ENCODE assay signal across 16 mouse cellular contexts in the genomic region with DNA sequence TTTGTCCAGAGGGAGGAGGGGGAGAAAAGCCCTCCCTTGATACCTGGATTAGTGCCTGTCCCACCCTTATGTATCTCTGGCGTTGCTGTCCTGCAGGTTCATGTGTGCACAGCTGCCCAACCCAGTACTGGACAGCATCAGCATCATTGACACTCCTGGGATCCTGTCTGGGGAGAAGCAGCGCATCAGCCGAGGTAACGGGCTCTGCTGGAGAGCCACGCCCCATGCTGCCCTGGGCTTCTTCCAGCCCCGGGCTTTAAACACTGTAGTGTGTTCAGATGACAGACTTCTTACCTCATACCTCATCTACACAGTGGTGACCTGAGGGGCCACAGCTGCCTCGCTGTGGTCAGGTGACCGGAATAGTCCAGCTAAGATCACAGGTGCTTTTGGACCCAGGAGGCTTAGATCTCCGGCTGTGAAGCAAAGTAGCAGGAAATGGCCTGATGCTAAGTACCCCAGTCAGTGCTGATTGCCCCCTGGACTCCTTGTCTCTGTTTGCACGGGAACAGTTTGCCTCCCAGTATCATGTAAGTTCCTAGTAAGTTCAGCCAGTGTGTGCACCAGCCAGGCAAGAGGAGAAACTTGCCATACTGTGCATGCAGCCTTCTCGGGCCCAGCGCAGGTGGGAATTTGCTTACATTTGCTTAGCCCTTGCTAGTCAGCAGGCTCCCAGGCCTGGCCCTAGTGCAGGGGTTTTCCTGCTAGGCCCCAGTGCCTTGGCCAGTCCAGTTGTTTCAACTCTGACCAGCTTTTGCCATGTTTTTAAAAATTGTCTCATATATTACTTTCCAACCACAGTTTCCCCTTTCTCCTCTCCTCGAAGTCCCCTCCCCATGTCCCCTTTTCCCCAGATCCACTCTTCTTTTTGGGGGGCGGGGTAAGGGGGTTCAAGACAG. TPM values are rescaled to one million over a fixed set of nuclear protein-coding genes. Genes with fewer than 3 reads are reported as not detected.
DNase-seq lines count a peak whose midpoint lies in the region; ATAC-seq and TF ChIP-seq lines count a peak whose summit lies in the region.
"Had no signal": no experiment of that assay in that cellular context is flagged by ENCODE, and none has a peak within 500 bp of the region (broad histone marks: within the 10 kb centered on the region; RNA-seq: fewer than 3 reads in every experiment).

No protein-coding gene starts in this region.

- intact Hi-C loops in gastrocnemius, adult 2 months (cut with DNase I) = no loop called here

- peak overlapping the region; percentile 99 for H3K4me2 ChIP-seq in liver, embryonic 11.5 days
- no peak overlapping the region for H3K4me2 ChIP-seq in liver, postnatal 0 days (ENCODE audit: low read depth, low read length)
- H3K4me2 ChIP-seq: limb, embryonic 13.5 days; midbrain, embryonic 11.5 days had no signal

- no peak for TF ChIP-seq POLR2A in small intestine, adult 2 months (IDR thresholded peaks at IDR 0.05; ENCODE audit: low read depth, low read length)
- TF ChIP-seq POLR2A in cerebellum, adult 2 months (IDR thresholded peaks at IDR 0.05; ENCODE audit: borderline replicate concordance, insufficient read depth, low read length) = no peak

- peaks cover 83% of the 10 kb centered on the region for H3K4me1 ChIP-seq in liver, embryonic 11.5 days (replicated peaks; ENCODE audit: control insufficient read depth, insufficient read depth, low read length)
- peaks cover 83% of the 10 kb centered on the region for H3K4me1 ChIP-seq in liver, postnatal 0 days (ENCODE audit: insufficient read depth)
- peaks cover 39% of the 10 kb centered on the region for H3K4me1 ChIP-seq in brown adipose tissue, adult 24 weeks (ENCODE audit: control insufficient read depth, insufficient read depth, insufficient read length, low read length)
- H3K4me1 ChIP-seq in small intestine, adult 2 months (ENCODE audit: control insufficient read depth, insufficient read depth, insufficient read length, low read length) = peaks cover 33% of the 10 kb centered on the region
- peaks cover 49% of the 10 kb centered on the region for H3K4me1 ChIP-seq in cerebellum, adult 2 months (ENCODE audit: control insufficient read depth, insufficient read depth, low read length)

- no peak for TF ChIP-seq CTCF in gastrocnemius, adult 2 months (IDR thresholded peaks at IDR 0.05)
- no peak for TF ChIP-seq CTCF in liver, postnatal 0 days (IDR thresholded peaks at IDR 0.05; ENCODE audit: low read depth)
- no peak for TF ChIP-seq CTCF in small intestine, adult 2 months (IDR thresholded peaks at IDR 0.05; ENCODE audit: extremely low read depth, insufficient read length, insufficient replicate concordance, low read depth, low read length)
- TF ChIP-seq CTCF in cerebellum, adult 2 months (IDR thresholded peaks at IDR 0.05; ENCODE audit: borderline replicate concordance, insufficient read depth, low read depth, low read length) = no peak

- no peaks in the 10 kb centered on the region for H3K9me3 ChIP-seq in liver, embryonic 11.5 days (ENCODE audit: control insufficient read depth, low read length)
- H3K9me3 ChIP-seq in liver, postnatal 0 days (ENCODE audit: low read length) = no peaks in the 10 kb centered on the region
- H3K9me3 ChIP-seq: limb, embryonic 13.5 days had no signal

- no peak for DNase-seq in gastrocnemius, adult 2 months
- no peak for DNase-seq in gastrocnemius, postnatal 25 days
- no peak for DNase-seq in liver, embryonic 11.5 days (ENCODE audit: low spot score)
- DNase-seq in liver, postnatal 0 days = no peak
- no peak for DNase-seq in layer of hippocampus, postnatal 25 days (ENCODE audit: extremely low spot score in 1 of 2, low spot score in 1 of 2)
- DNase-seq in cerebellum, adult 2 months = no peak
- DNase-seq: cerebellum, postnatal 10 days; forebrain, postnatal 0 days; gastrocnemius, postnatal 36 days; kidney, adult 18-20 months; lung, postnatal 14 days; spleen, adult 18-20 months had no signal

- H3K36me3 ChIP-seq in liver, embryonic 11.5 days (ENCODE audit: control insufficient read depth, insufficient read depth, low read length) = peaks cover 22% of the 10 kb centered on the region
- peaks cover 43% of the 10 kb centered on the region for H3K36me3 ChIP-seq in liver, postnatal 0 days (replicated peaks; ENCODE audit: insufficient read depth, low read length)
- H3K36me3 ChIP-seq in small intestine, adult 2 months (ENCODE audit: control insufficient read depth, insufficient read depth, low read length) = peaks cover 47% of the 10 kb centered on the region

- 70% methylated on average over 14 of the region's 14 CpGs for WGBS in liver, embryonic 11.5 days
- WGBS in liver, postnatal 0 days (ENCODE audit: insufficient replicate concordance) = 64% methylated on average over 14 of the region's 14 CpGs
- WGBS in small intestine, adult 2 months = 72% methylated on average over 14 of the region's 14 CpGs
- WGBS in cerebellum, adult 2 months = 59% methylated on average over 14 of the region's 14 CpGs

- no peaks in the 10 kb centered on the region for H3K27me3 ChIP-seq in liver, embryonic 11.5 days (replicated peaks; ENCODE audit: control insufficient read depth, insufficient read depth, low read length)
- no peaks in the 10 kb centered on the region for H3K27me3 ChIP-seq in liver, postnatal 0 days (ENCODE audit: insufficient read depth, low read length)
- no peaks in the 10 kb centered on the region for H3K27me3 ChIP-seq in small intestine, adult 2 months (ENCODE audit: control insufficient read depth, insufficient read depth, low read length)
- no peaks in the 10 kb centered on the region for H3K27me3 ChIP-seq in cerebellum, adult 2 months (ENCODE audit: control insufficient read depth, insufficient read depth, low read length)
- H3K27me3 ChIP-seq: limb, embryonic 13.5 days had no signal

- no peak for ATAC-seq in liver, embryonic 11.5 days (replicated peaks; ENCODE audit: low FRiP score)
- no peak for ATAC-seq in liver, postnatal 0 days
- ATAC-seq: forebrain, postnatal 0 days had no signal

- TF ChIP-seq EP300 in liver, postnatal 0 days (IDR thresholded peaks at IDR 0.05; ENCODE audit: low read depth) = no peak

- peak overlapping the region; percentile 98 for H3K4me3 ChIP-seq in gastrocnemius, adult 2 months
- peak overlapping the region; percentile 5; the same call in 1 of the 2 replicates for H3K4me3 ChIP-seq in liver, embryonic 11.5 days (ENCODE audit: low read depth, low read length)
- no peak overlapping the region for H3K4me3 ChIP-seq in liver, postnatal 0 days (ENCODE audit: low read depth, low read length)
- peak overlapping the region; percentile 4; the same call in 1 of the 2 replicates for H3K4me3 ChIP-seq in brown adipose tissue, adult 24 weeks (ENCODE audit: insufficient read depth, low read depth, low read length)
- no peak overlapping the region for H3K4me3 ChIP-seq in small intestine, adult 2 months (ENCODE audit: low read depth, low read length)
- H3K4me3 ChIP-seq in cerebellum, adult 2 months (replicated peaks; ENCODE audit: insufficient read depth, low read depth, low read length) = no peak overlapping the region
- H3K4me3 ChIP-seq: limb, embryonic 13.5 days had no signal

- H3K27ac ChIP-seq in gastrocnemius, adult 2 months = peak overlapping the region; percentile 97
- H3K27ac ChIP-seq in liver, embryonic 11.5 days (ENCODE audit: low read depth, low read length) = peak overlapping the region; percentile 100; the same call in 1 of the 2 replicates
- H3K27ac ChIP-seq in liver, postnatal 0 days (ENCODE audit: low read depth) = no peak overlapping the region
- H3K27ac ChIP-seq in brown adipose tissue, adult 24 weeks (replicated peaks; ENCODE audit: low read depth, low read length) = no peak overlapping the region
- peak overlapping the region; percentile 3; the same call in 1 of the 2 replicates for H3K27ac ChIP-seq in small intestine, adult 2 months (ENCODE audit: insufficient read depth, low read depth, low read length)
- H3K27ac ChIP-seq in cerebellum, adult 2 months (ENCODE audit: insufficient read depth, low read length) = no peak overlapping the region
- H3K27ac ChIP-seq: limb, embryonic 13.5 days had no signal

- 0 out of 2 replicates have a peak overlapping the region, but pooled peaks have one; percentile 26 for H3K9ac ChIP-seq in liver, embryonic 11.5 days (ENCODE audit: low read depth, low read length)
- no peak overlapping the region for H3K9ac ChIP-seq in liver, postnatal 0 days (replicated peaks)
- H3K9ac ChIP-seq: forebrain, postnatal 0 days; limb, embryonic 13.5 days had no signal

RNA-seq across cellular contexts. Expression of a gene that starts 4.8 kb away (rescaled TPM):
- 10 to 100 TPM; 28.4 to 32.3 TPM for total RNA-seq in gastrocnemius, adult 2 months (2021)
- total RNA-seq in gastrocnemius, postnatal 25 days (2021) = 10 to 100 TPM; 33.1 to 34.3 TPM
- 96.5 and 105 TPM in 2 replicates for polyA plus RNA-seq in liver, embryonic 11.5 days (2014; fragmentation: Nextera tagmentation; extraction: Ambion mirVana)
- polyA plus RNA-seq in liver, postnatal 0 days (2015; fragmentation: Nextera tagmentation; extraction: Ambion mirVana) = 36.4 and 36.9 TPM in 2 replicates
- 39.6 and 42.8 TPM in 2 replicates for polyA plus RNA-seq in brown adipose tissue, adult 24 weeks (2012; ENCODE audit: insufficient read depth, insufficient read length, missing spikeins)
- 315 and 714 TPM in 2 replicates for polyA plus RNA-seq in small intestine, adult 2 months (2012; rRNA removed)
- 10 to 100 TPM; 84.9 to 88.6 TPM for total RNA-seq in layer of hippocampus, postnatal 25 days (2021)
- 168 and 220 TPM in 2 replicates for polyA plus RNA-seq in cerebellum, adult 2 months (2012; rRNA removed)

RNA-seq across cellular contexts. Expression of a gene that starts 24.9 kb away (rescaled TPM):
- total RNA-seq in gastrocnemius, adult 2 months (2021) = 1 to 10 TPM; 6.0 to 6.4 TPM
- total RNA-seq in gastrocnemius, postnatal 25 days (2021) = 1 to 10 TPM; 4.0 to 5.1 TPM
- 0.26 and 1.2 TPM in 2 replicates for polyA plus RNA-seq in liver, embryonic 11.5 days (2014; fragmentation: Nextera tagmentation; extraction: Ambion mirVana)
- 0.27 and 0.35 TPM in 2 replicates for polyA plus RNA-seq in liver, postnatal 0 days (2015; fragmentation: Nextera tagmentation; extraction: Ambion mirVana)
- polyA plus RNA-seq in brown adipose tissue, adult 24 weeks (2012; ENCODE audit: insufficient read depth, insufficient read length, missing spikeins) = 2.5 and 2.8 TPM in 2 replicates
- 26.0 and 53.2 TPM in 2 replicates for polyA plus RNA-seq in small intestine, adult 2 months (2012; rRNA removed)
- total RNA-seq in layer of hippocampus, postnatal 25 days (2021) = 1 to 10 TPM; 3.9 to 4.6 TPM
- 33.1 and 36.5 TPM in 2 replicates for polyA plus RNA-seq in cerebellum, adult 2 months (2012; rRNA removed)

RNA-seq across cellular contexts. Expression of a gene that starts 39.9 kb away (rescaled TPM):
- total RNA-seq in gastrocnemius, adult 2 months (2021) = 10 to 100 TPM; 18.4 to 19.0 TPM
- 10 to 100 TPM; 15.3 to 16.7 TPM for total RNA-seq in gastrocnemius, postnatal 25 days (2021)
- 10.4 and 13.5 TPM in 2 replicates for polyA plus RNA-seq in liver, embryonic 11.5 days (2014; fragmentation: Nextera tagmentation; extraction: Ambion mirVana)
- polyA plus RNA-seq in liver, postnatal 0 days (2015; fragmentation: Nextera tagmentation; extraction: Ambion mirVana) = 3.4 and 3.8 TPM in 2 replicates
- 9.6 and 9.9 TPM in 2 replicates for polyA plus RNA-seq in brown adipose tissue, adult 24 weeks (2012; ENCODE audit: insufficient read depth, insufficient read length, missing spikeins)
- polyA plus RNA-seq in small intestine, adult 2 months (2012; rRNA removed) = 37.0 and 68.8 TPM in 2 replicates
- 10 to 100 TPM; 31.1 to 38.3 TPM for total RNA-seq in layer of hippocampus, postnatal 25 days (2021)
- 40.8 and 41.1 TPM in 2 replicates for polyA plus RNA-seq in cerebellum, adult 2 months (2012; rRNA removed)

RNA-seq across cellular contexts. Expression of a gene that starts 45.7 kb away (rescaled TPM):
- total RNA-seq in gastrocnemius, adult 2 months (2021) = 10 to 100 TPM; 35.6 to 37.7 TPM
- total RNA-seq in gastrocnemius, postnatal 25 days (2021) = 10 to 100 TPM; 28.8 to 32.5 TPM
- polyA plus RNA-seq in liver, embryonic 11.5 days (2014; fragmentation: Nextera tagmentation; extraction: Ambion mirVana) = 10.5 and 12.0 TPM in 2 replicates
- polyA plus RNA-seq in liver, postnatal 0 days (2015; fragmentation: Nextera tagmentation; extraction: Ambion mirVana) = 3.2 and 3.8 TPM in 2 replicates
- 33.0 and 41.3 TPM in 2 replicates for polyA plus RNA-seq in brown adipose tissue, adult 24 weeks (2012; ENCODE audit: insufficient read depth, insufficient read length, missing spikeins)
- polyA plus RNA-seq in small intestine, adult 2 months (2012; rRNA removed) = 64.2 and 112 TPM in 2 replicates
- 100 to 1,000 TPM; 137 to 146 TPM for total RNA-seq in layer of hippocampus, postnatal 25 days (2021)
- polyA plus RNA-seq in cerebellum, adult 2 months (2012; rRNA removed) = 243 and 258 TPM in 2 replicates

RNA-seq across cellular contexts. Expression of a gene that starts 53.4 kb away (rescaled TPM):
- 1 to 10 TPM; 7.0 to 7.8 TPM for total RNA-seq in gastrocnemius, adult 2 months (2021)
- total RNA-seq in gastrocnemius, postnatal 25 days (2021) = 1 to 10 TPM; 5.0 to 7.0 TPM
- polyA plus RNA-seq in liver, embryonic 11.5 days (2014; fragmentation: Nextera tagmentation; extraction: Ambion mirVana) = 53.8 and 59.7 TPM in 2 replicates
- 10.0 and 11.1 TPM in 2 replicates for polyA plus RNA-seq in liver, postnatal 0 days (2015; fragmentation: Nextera tagmentation; extraction: Ambion mirVana)
- 13.9 and 22.2 TPM in 2 replicates for polyA plus RNA-seq in brown adipose tissue, adult 24 weeks (2012; ENCODE audit: insufficient read depth, insufficient read length, missing spikeins)
- 23.6 and 38.5 TPM in 2 replicates for polyA plus RNA-seq in small intestine, adult 2 months (2012; rRNA removed)
- 10 to 100 TPM; 63.3 to 64.8 TPM for total RNA-seq in layer of hippocampus, postnatal 25 days (2021)
- polyA plus RNA-seq in cerebellum, adult 2 months (2012; rRNA removed) = 84.1 and 85.5 TPM in 2 replicates

Comparison
In these comparisons a context has a peak if more than half of its experiments do, and no peak if none do; other contexts are left out.
1. H3K27ac ChIP-seq: peak in gastrocnemius, adult 2 months (single experiment), liver, embryonic 11.5 days (single experiment) and small intestine, adult 2 months (single experiment); none in liver, postnatal 0 days (single experiment), brown adipose tissue, adult 24 weeks (single experiment) and cerebellum, adult 2 months (single experiment).
2. H3K4me3 ChIP-seq: peak in gastrocnemius, adult 2 months (single experiment), liver, embryonic 11.5 days (single experiment) and brown adipose tissue, adult 24 weeks (single experiment); none in liver, postnatal 0 days (single experiment), small intestine, adult 2 months (single experiment) and cerebellum, adult 2 months (single experiment).